Mouse (Mus musculus) brain, embryonic 14.5 days (tissue): ENCODE results near the gene Slc35f3.

Source experiments
- CTCF ChIP-seq: fragments of 200-500 bp; IDR thresholded peaks from 2 replicates; pipeline ENCODE4 v1.5.1; 2012; ENCODE audit warnings: inconsistent platforms, mild to moderate bottlenecking, moderate library complexity, borderline replicate concordance; ENCODE audit not compliant: insufficient read depth, insufficient read length; ENCODE audit errors: extremely low read depth
- POLR2A ChIP-seq: fragments of 200-500 bp; IDR thresholded peaks from 2 replicates; pipeline ENCODE4 v1.6.1; 2012; ENCODE audit warnings: mild to moderate bottlenecking, inconsistent platforms, borderline replicate concordance; ENCODE audit not compliant: poor library complexity, insufficient read depth, insufficient read length, severe bottlenecking; ENCODE audit errors: extremely low read depth

DNA sequence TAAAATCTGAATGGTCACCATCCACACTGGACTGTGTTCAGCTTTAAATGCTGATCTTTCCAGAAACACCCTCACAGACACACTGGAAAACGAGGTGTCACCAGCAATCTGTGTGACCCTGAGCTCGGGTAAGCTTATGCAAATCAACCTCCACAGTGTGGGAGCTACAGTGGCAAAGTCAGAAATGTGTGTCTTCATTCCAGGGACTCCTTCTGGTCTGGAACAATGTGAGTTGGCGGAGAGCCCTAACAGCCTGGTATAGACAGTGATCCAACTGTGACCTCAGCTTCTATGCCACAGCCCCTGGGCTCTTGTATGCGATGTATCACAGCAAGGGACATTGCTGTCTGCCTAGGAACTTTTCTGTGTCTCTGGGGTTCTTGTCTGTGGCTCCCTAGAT lies 25.3 kb upstream of the Slc35f3 start:
- TF ChIP-seq CTCF (no peak), POLR2A (no peak)
